Mouse (Mus musculus) CH12.LX (cell line): ENCODE measurements around the gene Cchcr1.

ENCODE experiments used
- BHLHE40 ChIP-seq: IDR thresholded peaks from 2 replicates; pipeline ENCODE4 v1.6.1; 2011; ENCODE audit warnings: mild to moderate bottlenecking, low read depth, low read length, improper control_type of control experiment
- CHD1 ChIP-seq: IDR thresholded peaks from 2 replicates; pipeline ENCODE4 v1.6.1; 2012; ENCODE audit warnings: low read depth, low read length, improper control_type of control experiment, inconsistent platforms
- CHD2 ChIP-seq: IDR thresholded peaks from 2 replicates; pipeline ENCODE4 v1.6.1; 2011; ENCODE audit warnings: low read length, improper control_type of control experiment
- EP300 ChIP-seq: IDR thresholded peaks from 2 replicates; pipeline ENCODE4 v1.6.1; 2011; ENCODE audit warnings: low read length, improper control_type of control experiment
- MAX ChIP-seq: IDR thresholded peaks from 2 replicates; pipeline ENCODE4 v1.6.1; 2011; ENCODE audit warnings: low read length, improper control_type of control experiment
- MYC ChIP-seq: IDR thresholded peaks from 2 replicates; pipeline ENCODE4 v1.6.1; 2011; ENCODE audit warnings: low read depth, mild to moderate bottlenecking, improper control_type of control experiment, low read length
- NELFE ChIP-seq: IDR thresholded peaks from 2 replicates; pipeline ENCODE4 v1.6.1; 2011; ENCODE audit warnings: low read depth, low read length, improper control_type of control experiment
- NRF1 ChIP-seq: IDR thresholded peaks from 2 replicates; pipeline ENCODE4 v1.6.1; 2014; ENCODE audit warnings: low read depth, mild to moderate bottlenecking, inconsistent platforms, low read length, improper control_type of control experiment, moderate library complexity
- POLR2A ChIP-seq: IDR thresholded peaks from 2 replicates; pipeline ENCODE4 v1.6.1; 2011; ENCODE audit warnings: low read depth, mild to moderate bottlenecking, improper control_type of control experiment, low read length
- RAD21 ChIP-seq: IDR thresholded peaks from 2 replicates; pipeline ENCODE4 v1.6.1; 2011; ENCODE audit warnings: low read depth, mild to moderate bottlenecking, low read length, improper control_type of control experiment, moderate library complexity
- SIN3A ChIP-seq: IDR thresholded peaks from 2 replicates; pipeline ENCODE4 v1.6.1; 2012; ENCODE audit warnings: low read length, improper control_type of control experiment, inconsistent platforms
- SMC3 ChIP-seq: IDR thresholded peaks from 2 replicates; pipeline ENCODE4 v1.6.1; 2011; ENCODE audit warnings: low read depth, low read length, improper control_type of control experiment
- TCF12 ChIP-seq: IDR thresholded peaks from 2 replicates; pipeline ENCODE4 v1.6.1; 2014; ENCODE audit warnings: low read depth, mild to moderate bottlenecking, inconsistent platforms, low read length, improper control_type of control experiment
- UBTF ChIP-seq: IDR thresholded peaks from 2 replicates; pipeline ENCODE4 v1.6.1; 2012; ENCODE audit warnings: low read depth, mild to moderate bottlenecking, inconsistent platforms, low read length, improper control_type of control experiment, moderate library complexity

DNA sequence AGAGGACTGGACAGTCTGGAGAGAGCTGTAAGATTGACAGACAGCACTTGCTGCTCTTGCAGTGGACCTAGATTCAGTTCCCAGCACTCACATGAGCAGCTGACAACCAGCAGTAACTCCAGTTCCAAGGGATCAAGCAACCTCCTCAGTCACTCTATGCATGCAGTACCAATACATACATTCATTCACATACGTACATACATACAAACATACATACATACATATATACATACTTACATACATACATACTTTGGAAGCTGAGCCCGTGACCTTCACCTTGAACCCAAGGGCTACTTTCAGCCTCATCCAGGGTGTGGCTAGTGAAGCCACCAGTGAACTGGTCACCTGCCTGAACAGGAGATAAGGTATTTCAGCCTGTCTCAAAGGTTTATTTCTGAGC is 28.9 kb upstream of the Cchcr1 start:
- TF ChIP-seq BHLHE40 (no peak), SMC3 (no peak), TCF12 (no peak), NELFE (no peak), UBTF (no peak), NRF1 (no peak), SIN3A (no peak), MAX (no peak), CHD2 (no peak), RAD21 (no peak), CHD1 (no peak), MYC (no peak), EP300 (no peak), POLR2A (no peak)
